Mouse (Mus musculus) inflammation-experienced regulatory T-cells, adult 6 months (primary cell): ENCODE data around the gene Hnf4a. TPM values are rescaled to one million over a fixed set of nuclear protein-coding genes. Genes with fewer than 3 reads are reported as not detected.

Experiments used
- ATAC-seq: one replicate; pipeline ENCODE4 v1.8.0; 2017
- polyA plus RNA-seq, 3 experiments: library from polyadenylated mRNA; unstranded; fragments of 100-300 nt; shearing (Covaris generic); gene quantifications; one replicate each; pipeline ENCODE4 v1.2.1; 2017

Gene Hnf4a
- polyA plus RNA-seq, 3 experiments from 2014 or later, result not detected

DNA sequence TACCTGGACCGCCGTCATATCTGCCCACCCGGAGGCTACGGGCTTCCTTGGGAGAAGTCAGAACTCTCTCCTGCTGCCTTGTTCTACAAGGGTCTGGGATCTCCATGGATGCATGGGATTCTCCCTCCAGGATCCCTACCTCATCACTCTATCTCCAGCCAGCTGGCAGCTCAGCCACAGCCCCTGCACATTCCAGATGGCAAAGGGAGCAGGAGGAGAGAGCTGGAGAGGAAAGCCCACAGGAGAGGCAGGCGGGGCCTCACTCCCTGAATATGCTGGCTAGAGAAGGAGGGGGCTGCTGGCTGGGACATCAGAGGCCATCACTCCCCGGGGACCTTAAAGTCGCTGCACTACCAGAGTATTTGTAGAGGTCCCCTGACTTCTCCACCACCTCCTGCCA is 15.3 kb upstream of the Hnf4a start:
- ATAC-seq, result no peak

DNA sequence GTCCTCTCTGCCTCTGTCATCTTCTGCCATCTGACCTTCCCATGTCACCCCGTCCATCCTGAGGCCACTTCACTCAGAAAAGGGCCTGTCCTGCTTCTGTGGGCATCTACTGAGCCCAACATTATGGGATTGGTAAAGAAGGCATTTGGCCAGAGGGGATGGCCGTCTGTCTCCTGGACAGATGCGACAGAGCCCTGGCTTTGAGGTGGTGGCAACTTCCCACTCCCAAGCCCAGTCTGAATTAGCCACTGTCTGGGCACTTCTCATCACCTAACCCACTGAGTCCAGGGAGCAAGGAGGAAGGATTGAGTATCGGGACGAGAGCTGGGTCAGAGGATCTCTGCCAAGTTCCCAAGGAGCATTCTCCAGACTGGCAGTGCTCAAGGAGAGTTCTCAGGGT is 14.6 kb upstream of the Hnf4a start, which contains the start of gene R3hdml:
R3hdml (plus strand) TSS at position 301 of the 400 bp plus-strand sequence.
- ATAC-seq, result no peak

DNA sequence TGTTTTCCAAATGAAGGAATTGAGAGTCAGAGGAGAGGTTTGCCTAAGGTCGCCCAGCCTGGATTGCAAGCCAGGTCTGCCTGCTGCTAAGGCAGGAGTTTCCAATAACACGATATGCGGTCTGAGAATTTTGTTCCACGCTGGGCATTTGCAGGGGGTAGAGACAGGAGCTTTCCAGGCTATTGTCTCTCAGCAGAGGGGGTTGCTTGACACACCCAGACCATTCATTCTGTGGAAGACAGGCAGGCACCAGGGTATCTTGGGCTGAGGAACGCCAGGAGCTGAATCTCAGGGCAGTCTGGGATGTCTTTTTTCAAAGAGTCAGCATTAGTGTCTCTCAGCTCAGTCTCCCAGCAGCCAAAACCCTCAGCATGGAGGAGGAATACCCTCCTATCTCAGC is 13.6 kb upstream of the Hnf4a start:
- no peak for ATAC-seq

DNA sequence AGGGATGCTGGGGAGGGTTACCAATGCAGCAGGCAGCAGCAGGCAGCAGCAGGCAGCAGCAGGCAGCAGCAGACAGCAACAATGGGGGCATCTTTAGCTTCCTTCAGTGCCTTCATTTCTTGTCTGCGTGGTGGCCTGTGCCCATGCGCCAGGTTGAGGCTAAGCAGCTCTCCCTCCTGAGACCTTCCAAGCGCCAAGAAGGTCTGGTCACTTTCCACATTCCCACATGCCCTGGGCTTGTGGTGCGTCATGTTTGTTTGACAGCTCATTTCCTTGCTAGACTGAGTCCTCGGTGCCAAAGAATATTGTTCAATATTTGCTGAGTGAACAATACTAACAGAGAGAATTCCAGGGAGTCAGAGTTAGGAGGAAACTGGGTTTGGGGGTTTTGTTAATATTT is 12.6 kb upstream of the Hnf4a start:
- ATAC-seq, result no peak

DNA sequence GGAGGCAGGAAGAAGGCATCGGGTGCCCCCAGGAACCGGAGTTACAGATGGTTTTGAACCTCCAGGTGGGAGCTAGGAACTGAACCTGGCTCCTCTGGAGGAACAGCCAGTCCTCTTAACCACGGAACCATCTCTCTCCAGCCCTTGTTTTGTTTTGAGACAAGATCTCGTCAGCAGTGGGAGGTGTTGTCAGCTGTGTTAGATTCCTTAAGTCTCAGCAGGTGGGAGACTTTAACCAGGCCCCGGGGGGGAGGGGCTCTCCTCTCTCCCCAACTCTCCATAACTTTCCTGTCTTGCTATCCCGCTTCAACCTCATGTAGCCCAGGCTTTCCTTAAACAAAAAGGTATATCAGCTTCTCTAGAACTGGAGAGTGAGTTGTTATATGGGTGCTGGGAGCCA is 12.2 kb upstream of the Hnf4a start:
- no peak for ATAC-seq

DNA sequence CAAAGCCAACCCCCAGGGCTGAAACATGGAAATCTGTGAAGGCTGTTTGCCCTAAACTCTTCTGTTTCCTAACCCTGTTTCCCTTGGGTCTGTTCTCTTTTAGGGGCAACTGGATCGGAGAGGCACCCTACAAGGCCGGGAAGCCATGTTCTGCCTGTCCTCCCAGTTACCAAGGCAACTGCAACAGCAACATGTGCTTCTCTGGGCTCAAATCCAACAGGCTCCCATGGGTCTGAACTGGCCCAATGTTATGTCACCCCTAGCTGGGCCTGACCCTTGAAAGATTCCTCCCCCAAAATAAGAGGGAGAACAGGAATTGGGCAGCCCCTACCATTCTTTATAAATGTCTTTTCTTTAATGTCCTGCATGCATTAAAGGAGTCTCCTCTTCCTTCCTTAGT is 4.4 kb upstream of the Hnf4a start:
- ATAC-seq, result no peak

DNA sequence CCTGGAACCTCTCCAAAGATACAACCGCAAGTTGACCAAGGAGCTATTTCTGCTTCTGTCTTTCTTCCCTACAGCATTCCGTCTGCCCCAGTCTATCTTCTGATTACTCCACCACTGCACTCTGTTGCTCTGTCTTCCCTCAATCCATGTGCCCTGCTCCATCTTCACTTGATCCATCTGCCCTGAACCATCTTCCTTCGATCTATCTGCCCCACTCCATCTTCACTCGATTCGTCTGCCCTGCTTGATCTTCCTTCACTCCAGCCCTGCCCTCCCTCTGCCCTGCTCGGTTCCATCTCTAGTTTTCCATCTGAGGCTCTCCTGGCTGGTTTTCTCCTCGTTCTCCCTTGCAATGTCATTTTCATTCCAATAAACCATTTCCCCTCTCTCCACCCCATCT is 3.4 kb upstream of the Hnf4a start:
- ATAC-seq, result no peak

DNA sequence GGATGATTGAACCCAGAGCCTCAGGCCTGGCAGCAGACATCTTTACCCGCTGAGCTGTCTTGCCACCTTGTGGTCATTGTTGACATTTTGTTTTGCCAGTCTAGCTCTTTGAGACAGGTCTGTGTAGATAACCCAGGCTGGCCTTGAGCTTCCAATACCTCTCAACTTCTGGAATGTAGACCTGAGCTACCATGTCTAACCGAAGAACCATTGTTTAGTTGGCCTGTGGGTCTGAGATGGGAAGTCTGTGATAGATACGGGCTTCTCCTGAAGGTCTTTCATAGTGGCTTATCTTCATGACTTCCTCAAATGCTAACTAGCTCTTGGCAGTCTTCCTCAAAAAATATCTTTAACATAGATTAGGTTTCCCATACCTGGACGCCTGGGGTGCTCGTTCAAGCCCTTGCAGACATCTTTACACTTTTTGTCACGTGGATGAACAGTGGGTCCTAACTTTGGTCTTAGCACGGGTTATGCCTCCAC is 19.2 kb downstream of the Hnf4a start:
- ATAC-seq, result no peak

DNA sequence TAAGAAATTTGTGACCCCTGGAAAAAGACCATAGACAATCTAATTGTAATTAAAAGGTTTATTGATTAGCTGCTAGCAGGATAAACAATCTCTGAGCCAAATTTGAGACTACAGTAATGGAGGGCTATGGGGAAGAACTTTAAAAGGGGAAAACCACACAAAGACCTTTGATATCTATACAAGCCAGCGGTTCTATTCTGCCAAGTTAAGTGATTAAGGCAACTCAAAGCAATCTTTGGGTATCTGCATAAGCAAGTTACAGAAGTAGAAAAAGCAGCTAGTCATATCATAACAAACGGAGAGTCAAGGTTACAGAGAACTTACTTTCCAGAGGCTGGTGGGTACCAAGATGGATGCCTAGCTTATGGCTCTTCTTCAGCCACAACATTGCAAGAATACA is 20.9 kb downstream of the Hnf4a start:
- ATAC-seq, result no peak

DNA sequence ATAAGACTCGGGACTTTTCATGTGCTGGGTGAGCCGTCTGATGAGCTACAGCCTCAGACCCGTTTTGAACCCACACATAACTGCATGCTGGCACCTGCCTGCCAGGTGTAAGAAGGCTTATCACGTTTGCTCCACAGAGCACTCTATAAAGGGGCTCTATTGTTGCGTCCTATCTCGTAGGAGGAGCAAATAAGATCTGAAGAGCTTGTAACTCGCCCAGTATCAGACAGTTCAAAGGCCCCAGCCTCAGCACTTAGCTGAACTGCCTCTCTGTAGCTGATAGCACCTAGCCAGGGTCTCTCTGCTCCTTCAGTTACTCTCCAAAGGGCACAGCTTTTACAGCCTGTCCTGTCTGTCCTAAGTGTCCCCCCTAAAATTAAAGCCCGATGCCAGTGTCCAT is 23.8 kb downstream of the Hnf4a start:
- ATAC-seq, result no peak

DNA sequence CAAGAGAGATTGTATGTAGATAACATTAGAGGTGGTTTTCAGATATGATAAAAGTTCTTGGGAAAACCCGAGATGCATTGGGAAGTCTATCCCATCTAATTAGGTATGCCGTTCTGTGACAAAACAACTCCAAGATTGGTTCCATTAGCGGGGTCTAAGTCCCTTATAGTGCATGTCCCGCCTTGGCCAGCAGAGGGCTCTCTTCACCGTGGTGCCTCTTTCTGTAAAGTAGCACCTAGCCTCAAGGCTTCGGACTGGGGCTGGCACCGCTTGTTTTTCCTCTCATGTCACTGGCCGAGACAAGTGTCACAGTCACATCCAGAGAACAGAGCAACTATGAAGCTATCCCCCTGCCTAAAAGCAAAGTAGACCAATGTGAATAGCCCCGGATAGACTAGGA is 25.3 kb downstream of the Hnf4a start:
- no peak for ATAC-seq

DNA sequence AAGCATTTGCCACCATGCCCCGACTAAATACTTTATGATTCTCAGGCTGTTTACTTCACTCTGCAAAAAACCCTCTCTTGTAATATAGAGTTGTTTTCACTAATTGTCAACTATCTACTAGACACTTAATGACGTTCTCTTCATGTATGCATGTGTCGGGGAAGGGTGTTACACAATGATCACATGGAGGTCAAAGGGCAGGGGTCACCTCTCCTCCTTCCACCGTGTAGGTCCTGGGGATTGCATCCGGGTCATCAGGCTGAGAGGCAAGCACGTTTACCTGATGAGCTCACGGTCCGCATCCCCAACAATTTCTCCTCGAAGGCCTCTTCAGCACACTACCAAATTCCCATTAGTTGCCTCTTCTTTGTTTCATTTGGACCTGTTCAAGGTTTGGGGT is 26.6 kb downstream of the Hnf4a start:
- no peak for ATAC-seq

DNA sequence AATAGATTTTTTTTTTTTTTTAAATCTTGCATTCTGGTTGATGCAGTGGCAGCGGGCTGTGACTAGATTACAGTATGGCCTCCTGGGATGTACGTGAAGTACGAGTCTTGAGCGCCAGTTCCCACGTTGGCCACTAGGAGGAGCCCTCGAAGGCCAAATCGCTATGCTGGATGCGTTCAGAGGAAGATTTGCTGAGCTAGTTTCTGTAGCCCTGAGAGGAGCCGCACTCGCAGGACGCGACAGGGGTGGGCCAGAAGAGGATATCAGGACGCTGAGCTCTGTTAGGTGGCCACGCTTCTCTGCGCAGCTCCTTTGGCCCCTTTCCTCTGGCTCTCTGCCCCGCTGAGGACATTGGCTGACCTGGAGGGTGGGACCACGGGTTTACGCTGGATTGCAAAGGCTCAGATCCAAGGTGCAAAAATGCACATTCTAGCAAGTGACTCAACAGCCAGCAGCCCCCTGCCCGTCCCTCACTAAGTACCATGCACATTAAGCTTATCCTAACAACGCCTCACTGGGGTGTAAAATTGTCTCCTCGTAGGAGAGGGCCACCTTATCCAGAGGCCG is 28.4 kb downstream of the Hnf4a start:
- ATAC-seq, result peak; percentile 50

DNA sequence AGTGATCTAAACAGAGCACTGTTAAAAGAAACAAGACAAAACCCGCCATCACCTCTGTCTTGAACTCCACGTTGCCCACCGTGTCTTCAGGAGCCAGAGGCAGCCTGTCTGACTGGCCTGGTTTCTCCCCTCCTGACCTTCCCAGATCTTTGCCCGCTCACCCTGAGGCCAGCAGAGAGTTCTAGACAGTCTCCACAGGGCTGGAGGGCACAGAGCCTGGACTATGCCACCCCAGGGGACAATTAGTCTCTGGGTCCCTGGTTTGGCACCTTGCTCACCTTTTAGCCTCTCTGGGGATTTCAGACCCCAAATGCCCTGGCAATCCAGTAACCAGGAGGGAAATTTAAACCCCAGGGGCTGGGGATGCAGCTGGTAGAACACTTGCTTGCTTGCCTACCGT is 30.8 kb downstream of the Hnf4a start:
- no peak for ATAC-seq

DNA sequence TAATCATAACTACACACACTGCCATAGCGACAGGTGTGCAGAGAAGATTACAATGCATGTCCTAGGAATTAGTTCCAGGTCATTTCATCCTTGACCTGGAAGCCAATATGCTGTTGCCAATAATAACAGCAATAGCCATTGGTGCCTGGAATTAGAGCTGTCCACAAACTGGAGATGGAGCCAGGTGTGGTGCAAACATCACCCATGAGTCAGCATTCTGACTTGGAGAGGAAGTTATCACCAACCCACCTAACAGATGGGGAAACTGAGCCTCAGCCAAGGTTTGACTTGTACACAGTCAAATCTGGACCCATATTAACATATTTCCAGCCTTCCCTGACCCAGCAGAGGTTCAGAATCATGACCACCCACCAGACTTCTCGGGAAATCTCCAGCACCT is 31.8 kb downstream of the Hnf4a start:
- ATAC-seq, result no peak

DNA sequence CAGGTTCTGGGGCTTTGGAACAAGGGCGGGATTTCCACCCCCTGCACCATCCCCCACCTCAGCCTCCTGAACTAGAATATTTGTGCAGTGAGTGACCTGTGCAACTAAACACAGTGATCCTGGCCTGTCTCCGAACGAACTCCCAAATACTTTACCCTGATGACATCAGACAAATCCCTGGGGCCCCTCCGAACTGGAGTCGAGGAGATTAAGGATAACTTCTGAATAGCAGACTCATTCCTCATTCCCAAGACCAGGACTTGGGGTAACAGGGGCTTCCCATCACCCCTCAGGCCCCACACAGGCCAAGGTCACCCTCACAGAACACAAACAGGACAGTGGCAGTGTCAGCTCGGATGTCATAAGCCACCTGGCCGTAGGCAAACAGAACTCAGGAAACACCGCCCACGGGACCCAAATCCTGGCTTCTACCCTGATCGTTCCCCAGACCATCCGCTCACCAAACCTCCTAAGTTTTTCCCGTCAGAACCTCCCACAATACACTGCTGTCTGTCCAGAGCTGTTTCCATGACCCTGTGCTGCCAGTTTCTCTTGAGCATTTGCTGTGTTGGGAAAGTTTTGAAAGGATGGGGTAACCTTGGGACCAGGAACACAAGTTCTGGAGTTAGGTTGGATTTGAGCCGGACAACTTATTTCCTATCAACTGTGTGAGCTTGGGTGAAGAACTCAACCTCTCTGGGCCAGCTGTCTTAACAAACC is 32.9 kb downstream of the Hnf4a start:
- ATAC-seq, result no peak

DNA sequence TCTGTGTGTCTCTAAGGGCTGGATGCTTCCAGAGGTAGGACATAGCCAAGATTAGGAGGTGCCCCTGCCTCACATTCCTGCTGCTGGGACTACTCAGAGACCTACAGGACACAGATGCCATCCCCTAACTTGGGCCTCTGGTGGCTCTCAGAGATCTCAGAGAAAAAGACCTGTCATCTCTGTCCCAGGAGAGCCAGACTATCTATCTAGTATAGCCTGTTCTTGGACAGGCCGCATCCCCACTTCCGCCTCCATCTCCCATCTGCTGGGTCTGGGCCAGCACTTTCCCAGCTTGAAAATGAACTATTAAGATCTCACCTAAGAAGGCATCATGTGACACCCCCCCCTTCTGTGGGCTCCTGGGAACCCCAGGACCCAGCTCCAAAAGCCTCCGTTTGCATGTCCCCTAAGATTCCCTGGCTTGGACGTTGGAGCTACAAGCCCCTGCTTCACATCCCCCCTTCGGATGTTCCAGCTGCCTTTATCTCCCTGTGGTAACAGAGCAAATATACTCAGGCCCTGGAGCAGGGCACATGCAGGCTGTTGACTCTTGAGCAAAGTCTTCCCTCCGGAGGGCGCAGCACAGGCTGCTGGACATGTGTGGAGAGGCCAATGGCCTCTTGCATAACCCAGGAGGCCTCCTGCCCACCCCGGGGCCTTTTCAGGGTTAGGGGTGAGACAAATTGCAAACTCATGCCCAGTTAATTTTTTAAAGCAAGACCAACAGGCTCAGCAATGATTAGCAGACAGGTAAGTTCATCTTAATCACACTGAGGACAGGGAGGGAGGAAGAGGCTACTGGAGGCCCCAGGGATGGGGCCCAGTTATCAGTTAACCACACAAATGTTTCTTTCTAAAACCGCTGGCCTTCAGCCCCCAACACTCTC is 33.9 kb downstream of the Hnf4a start:
- ATAC-seq, result no peak

DNA sequence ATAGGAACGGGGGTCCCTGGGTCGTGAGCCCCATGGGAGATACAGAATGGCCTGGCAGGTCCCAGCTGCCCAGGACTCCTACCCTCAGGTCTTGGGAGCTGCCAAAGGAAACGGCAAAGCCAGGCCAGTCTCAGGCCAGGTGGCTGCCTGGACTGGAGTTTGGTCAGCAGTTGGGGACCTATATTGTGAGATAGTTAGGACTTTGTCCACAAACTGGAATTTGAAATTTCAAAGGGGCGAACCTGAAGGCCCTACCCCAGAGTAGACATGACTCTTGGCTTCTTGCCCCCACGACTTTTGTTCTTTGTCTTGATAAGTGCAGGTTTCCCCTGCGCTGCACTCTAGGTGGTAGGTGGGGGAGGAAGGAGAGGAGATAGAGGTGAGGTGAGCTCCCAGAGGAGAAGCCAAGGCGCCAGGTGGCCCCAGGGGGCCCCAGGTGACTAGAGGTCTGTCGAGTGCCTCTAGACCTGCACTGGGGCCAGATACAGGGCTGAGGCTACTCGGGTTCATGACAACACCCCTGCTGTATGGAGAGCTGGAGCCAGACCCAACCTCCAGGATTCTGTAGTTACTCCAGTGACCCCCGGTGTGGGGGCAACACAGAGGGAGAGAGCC is 35.1 kb downstream of the Hnf4a start:
- ATAC-seq, result no peak

DNA sequence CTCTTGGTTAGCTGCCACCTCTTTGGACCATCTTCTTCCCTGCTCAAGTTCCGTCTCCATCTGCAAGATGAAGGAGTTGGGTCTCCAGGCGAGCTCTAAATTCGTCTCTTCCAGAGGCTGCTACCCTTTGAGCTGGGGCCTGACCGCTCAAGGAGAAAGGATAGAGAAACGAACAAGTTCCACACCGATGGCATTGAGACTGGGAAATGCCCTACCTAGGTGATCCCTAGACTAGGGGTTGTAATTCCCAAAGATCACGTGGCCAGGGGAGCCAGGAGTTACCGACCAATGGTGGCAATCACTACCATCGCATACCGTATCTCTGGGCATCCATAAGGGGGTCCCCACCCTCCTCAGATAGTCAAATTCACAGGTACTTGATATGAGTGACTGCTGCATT is 36.1 kb downstream of the Hnf4a start:
- ATAC-seq, result no peak

DNA sequence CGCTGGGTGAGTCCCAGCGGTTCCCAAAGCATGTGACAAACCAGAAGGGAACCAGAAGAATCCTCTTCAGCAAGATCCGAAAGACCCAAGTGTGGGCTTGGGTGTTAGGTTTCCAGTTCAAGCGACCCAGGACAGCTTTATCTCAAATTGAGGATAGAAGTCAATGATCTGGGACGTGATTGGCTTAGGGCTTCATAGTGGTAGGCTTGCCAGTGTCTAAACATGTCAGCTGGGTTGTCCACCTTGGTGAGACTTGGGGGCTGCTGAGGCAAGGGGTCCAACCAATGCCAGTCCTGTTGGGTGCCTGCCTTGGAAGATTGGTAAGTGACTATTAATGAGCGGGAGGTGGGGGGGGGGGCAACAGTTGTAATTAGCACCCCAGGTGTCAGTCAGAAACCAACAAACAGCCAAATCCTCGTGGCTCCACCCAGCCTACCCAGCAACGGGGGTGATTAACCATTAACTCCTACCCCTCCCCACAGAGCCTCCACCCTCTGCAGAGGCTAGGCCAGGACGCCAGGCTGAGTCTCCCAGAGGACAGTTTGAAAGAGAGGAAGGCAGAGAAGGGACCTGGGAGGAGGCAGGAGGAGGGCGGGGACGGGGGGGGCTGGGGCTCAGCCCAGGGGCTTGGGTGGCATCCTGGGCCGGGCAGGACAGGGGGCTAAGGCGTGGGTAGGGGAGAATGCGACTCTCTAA is 40.2 kb downstream of the Hnf4a start:
- no peak for ATAC-seq

DNA sequence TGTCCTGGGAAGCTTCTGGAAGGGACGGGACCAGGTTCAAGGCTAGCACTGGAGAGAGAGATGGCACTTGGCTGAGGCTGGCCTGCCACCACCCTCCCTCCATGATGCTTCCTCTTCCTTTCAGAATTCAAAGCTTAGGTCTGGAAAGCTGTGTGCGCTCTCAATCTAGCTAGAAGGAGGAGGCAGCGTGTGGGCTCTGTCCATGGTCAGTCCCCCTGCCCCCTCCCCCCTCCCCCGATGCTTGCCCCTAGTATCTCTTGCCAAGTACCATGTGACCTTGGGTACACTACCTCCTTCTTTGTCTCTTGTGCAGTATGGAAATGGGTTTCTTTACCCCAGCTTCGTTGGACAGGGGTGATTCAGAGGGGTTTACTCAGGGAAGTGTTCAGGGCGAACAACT is 42.2 kb downstream of the Hnf4a start:
- ATAC-seq, result no peak

DNA sequence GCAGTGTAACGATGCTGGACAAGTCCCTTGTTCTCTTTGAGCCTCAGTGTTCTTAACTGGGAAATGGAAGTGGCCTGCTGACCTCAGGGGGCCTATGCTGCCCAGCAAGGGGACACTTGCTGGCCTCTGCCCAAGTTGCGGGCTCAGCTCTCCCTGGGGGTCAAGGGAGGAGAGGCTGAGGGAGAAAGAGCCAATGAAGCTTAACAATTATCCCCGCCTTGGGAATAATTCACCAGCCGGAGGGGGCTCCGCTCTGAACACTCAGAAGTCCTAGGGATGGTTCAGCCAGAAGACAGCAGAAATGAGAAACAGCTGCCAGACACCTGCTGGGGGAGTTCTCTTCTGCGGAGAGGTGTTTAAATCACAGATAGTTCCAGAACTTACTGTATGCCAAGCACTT is 43.2 kb downstream of the Hnf4a start:
- ATAC-seq, result no peak

DNA sequence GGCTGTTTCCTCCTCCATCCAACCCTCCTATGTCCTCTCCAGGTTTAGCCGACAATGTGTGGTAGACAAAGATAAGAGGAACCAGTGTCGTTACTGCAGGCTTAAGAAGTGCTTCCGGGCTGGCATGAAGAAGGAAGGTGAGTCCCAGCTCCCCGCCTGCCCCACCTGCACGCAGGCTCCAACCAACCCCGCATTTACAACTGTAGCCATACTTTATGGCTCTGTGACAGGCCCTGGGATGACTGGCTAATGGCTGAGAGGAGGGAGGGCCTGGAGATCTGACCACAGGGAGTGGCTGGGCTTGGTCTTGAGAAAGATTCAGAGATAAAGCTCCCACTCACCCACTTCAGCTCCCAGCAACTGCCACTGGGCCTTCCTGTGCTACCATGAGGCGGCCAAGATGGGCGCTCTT is 45.9 kb downstream of the Hnf4a start:
- no peak for ATAC-seq
